Mouse (Mus musculus): ENCODE data around the gene Gm20388.

DNA sequence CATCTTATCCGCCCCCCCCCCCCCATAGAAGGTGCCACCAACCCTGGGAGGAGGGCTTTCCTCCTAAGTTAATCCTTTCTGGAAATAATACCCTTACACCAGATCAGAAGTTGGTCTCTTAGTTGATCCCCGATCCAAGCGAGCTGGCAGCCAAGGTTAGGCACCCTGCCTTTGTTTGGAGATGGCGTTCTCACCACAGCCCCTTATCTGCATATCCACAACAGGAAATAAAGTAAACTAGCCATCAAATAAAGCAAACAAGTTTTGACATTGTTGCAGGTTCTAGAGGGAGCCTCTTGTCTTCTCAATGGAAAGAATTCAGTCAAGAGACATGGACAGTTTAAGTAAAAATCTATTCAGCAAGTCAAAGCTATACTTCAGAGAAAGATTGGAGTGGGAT is 200.7 kb downstream of the Gm20388 start:
- no peak for TF ChIP-seq CTCF (IDR thresholded peaks at IDR 0.05; ENCODE audit: extremely low read depth, insufficient read depth, low read length)
- no peak for TF ChIP-seq POLR2A (IDR thresholded peaks at IDR 0.05; ENCODE audit: extremely low read depth, insufficient read depth, low read length)

Data from cortical plate, adult 2 months (tissue).